Mouse (Mus musculus) liver, embryonic 14.5 days (tissue): Measurements from ENCODE around the gene St6galnac6.

Source experiments
- CTCF ChIP-seq: IDR thresholded peaks from 2 replicates; pipeline ENCODE4 v1.5.1; 2016; ENCODE audit warnings: antibody characterized with exemption, low read depth, control low read depth
- EP300 ChIP-seq: IDR thresholded peaks from 2 replicates; pipeline ENCODE4 v1.6.1; 2016; ENCODE audit warnings: antibody characterized with exemption, low read depth

- no peak for TF ChIP-seq EP300
- no peak for TF ChIP-seq CTCF
Measured at GRCm38 (mm10) chr2:32634277-32635105, 35.0 kb downstream of the St6galnac6 start.
